8 mouse cellular contexts compared by ENCODE assay signal in genomic region chrX:50572191-50573095, GRCm38 (mm10).
DNase-seq lines count a peak whose midpoint lies in the region; ATAC-seq lines count a peak whose summit lies in the region.
"Not testable (repeated sequence)": the region's sequence is repeated elsewhere in the genome, so short reads cannot be mapped to it uniquely, and the experiment has no call there.

No protein-coding gene starts in this region.

- H3K27ac ChIP-seq in embryonic facial prominence, embryonic 14.5 days (replicated peaks; ENCODE audit: low read depth, low read length); heart, embryonic 12.5 days (ENCODE audit: poor library complexity, severe bottlenecking); intestine, embryonic 14.5 days (ENCODE audit: low read depth); limb, embryonic 10.5 days; neural tube, embryonic 13.5 days (replicated peaks): not testable (repeated sequence)

- H3K4me1 ChIP-seq in embryonic facial prominence, embryonic 14.5 days (ENCODE audit: control insufficient read depth, insufficient read depth, low read length); heart, embryonic 12.5 days (replicated peaks); intestine, embryonic 14.5 days (replicated peaks; ENCODE audit: control insufficient read depth, insufficient read depth, low read length); limb, embryonic 10.5 days; neural tube, embryonic 13.5 days (replicated peaks): not testable (repeated sequence)

- not testable (repeated sequence) for H3K9me3 ChIP-seq in embryonic facial prominence, embryonic 14.5 days (ENCODE audit: control insufficient read depth, low read length); heart, embryonic 12.5 days (replicated peaks); intestine, embryonic 14.5 days (ENCODE audit: control insufficient read depth, low read length); limb, embryonic 10.5 days (replicated peaks); neural tube, embryonic 13.5 days

- peak overlapping the region; percentile 25; the same call in 1 of the 2 replicates for H3K4me3 ChIP-seq in embryonic facial prominence, embryonic 14.5 days (ENCODE audit: low read depth, low read length)
- H3K4me3 ChIP-seq in heart, embryonic 12.5 days: peak overlapping the region; percentile 21; the same call in 1 of the 2 replicates
- peak overlapping the region; percentile 8; the same call in 1 of the 2 replicates for H3K4me3 ChIP-seq in intestine, embryonic 14.5 days (ENCODE audit: low read depth, low read length)
- H3K4me3 ChIP-seq in limb, embryonic 10.5 days: peak overlapping the region; percentile 24; the same call in 1 of the 2 replicates
- peak overlapping the region; percentile 25 for H3K4me3 ChIP-seq in neural tube, embryonic 13.5 days

- peak overlapping the region; percentile 26; the same call in 1 of the 2 replicates for H3K4me2 ChIP-seq in embryonic facial prominence, embryonic 14.5 days (ENCODE audit: low read depth, low read length)
- peak overlapping the region; percentile 29 for H3K4me2 ChIP-seq in heart, embryonic 12.5 days
- H3K4me2 ChIP-seq in intestine, embryonic 14.5 days (ENCODE audit: low read length): peak overlapping the region; percentile 15; the same call in 1 of the 2 replicates
- H3K4me2 ChIP-seq in neural tube, embryonic 13.5 days: peak overlapping the region; percentile 25

- 72% methylated on average over 14 of the region's 14 CpGs for WGBS in embryonic facial prominence, embryonic 14.5 days
- 61% methylated on average over 14 of the region's 14 CpGs for WGBS in heart, embryonic 12.5 days
- 74% methylated on average over 14 of the region's 14 CpGs for WGBS in intestine, embryonic 14.5 days
- WGBS in limb, embryonic 10.5 days: 84% methylated on average over 14 of the region's 14 CpGs
- WGBS in neural tube, embryonic 13.5 days: 72% methylated on average over 13 of the region's 14 CpGs

- peak; percentile 84 for DNase-seq in ZHBTc4 (ENCODE audit: low read depth, low spot score)
- peak; percentile 72 for DNase-seq in embryonic facial prominence, embryonic 14.5 days (ENCODE audit: low spot score)
- peak; percentile 82 for DNase-seq in intestine, embryonic 14.5 days (ENCODE audit: low spot score)
- peak; percentile 54 for DNase-seq in limb, embryonic 10.5 days (ENCODE audit: low spot score)
- peak; percentile 16 for DNase-seq in lung, postnatal 10 days
- peak; percentile 68 for DNase-seq in urinary bladder, postnatal 25 days (ENCODE audit: low spot score)

- H3K27me3 ChIP-seq in embryonic facial prominence, embryonic 14.5 days (replicated peaks; ENCODE audit: control insufficient read depth, insufficient read depth, low read length); heart, embryonic 12.5 days (replicated peaks); intestine, embryonic 14.5 days (replicated peaks; ENCODE audit: control insufficient read depth, insufficient read depth, low read length); limb, embryonic 10.5 days (ENCODE audit: low read depth, poor library complexity, severe bottlenecking); neural tube, embryonic 13.5 days: not testable (repeated sequence)

- H3K9ac ChIP-seq in embryonic facial prominence, embryonic 14.5 days (ENCODE audit: low read depth, low read length); heart, embryonic 12.5 days; intestine, embryonic 14.5 days (ENCODE audit: low read length); neural tube, embryonic 13.5 days: not testable (repeated sequence)

- not testable (repeated sequence) for H3K36me3 ChIP-seq in embryonic facial prominence, embryonic 14.5 days (ENCODE audit: control insufficient read depth, insufficient read depth, low read length); intestine, embryonic 14.5 days (ENCODE audit: control insufficient read depth, insufficient read depth, low read length)
- peaks cover 27% of the 10 kb centered on the region for H3K36me3 ChIP-seq in heart, embryonic 12.5 days
- H3K36me3 ChIP-seq in limb, embryonic 10.5 days: peaks cover 43% of the 10 kb centered on the region
- H3K36me3 ChIP-seq in neural tube, embryonic 13.5 days: peaks cover 12% of the 10 kb centered on the region; the same call in 1 of the 2 replicates

- ATAC-seq in embryonic facial prominence, embryonic 14.5 days (ENCODE audit: low read depth): peak; percentile 47; the same call in 1 of the 2 replicates
- ATAC-seq in heart, embryonic 12.5 days (ENCODE audit: insufficient number of reproducible peaks, low FRiP score); intestine, embryonic 14.5 days (replicated peaks; ENCODE audit: low FRiP score, low TSS enrichment, low read depth); neural tube, embryonic 13.5 days (ENCODE audit: low read depth): not testable (repeated sequence)

Comparison
In these comparisons a context has a peak if more than half of its experiments do, and no peak if none do; other contexts are left out.
1. DNase-seq: peak in every context shown above with its lines; median percentile 84 in ZHBTc4; 82 in intestine, embryonic 14.5 days; 72 in embryonic facial prominence, embryonic 14.5 days; 68 in urinary bladder, postnatal 25 days; 54 in limb, embryonic 10.5 days; 16 in lung, postnatal 10 days.